Mouse (Mus musculus) heart, embryonic 12.5 days (tissue): ENCODE results near the gene Brf1. TPM values are rescaled to one million over a fixed set of nuclear protein-coding genes. Genes with fewer than 3 reads are reported as not detected.

Experiments used
- ATAC-seq: fragments of 200-750 bp; cut with Nextera tagmentation; 2 replicates; pipeline ENCODE4 v1.8.0; 2017; ENCODE audit warnings: moderate TSS enrichment, moderate library complexity; ENCODE audit not compliant: insufficient number of reproducible peaks, low FRiP score
- H3K27ac ChIP-seq: fragments of 300-500 bp; sonication (generic); 2 replicates; pipeline ENCODE4 v1.5.1; 2016; ENCODE audit warnings: mild to moderate bottlenecking, moderate library complexity; ENCODE audit not compliant: poor library complexity, severe bottlenecking
- H3K27me3 ChIP-seq: fragments of 300-500 bp; sonication (generic); replicated peaks from 2 replicates; pipeline ENCODE4 v1.6.1; 2016; ENCODE audit warnings: mild to moderate bottlenecking, moderate library complexity
- H3K36me3 ChIP-seq: fragments of 300-500 bp; sonication (generic); 2 replicates; pipeline ENCODE4 v1.6.1; 2016; ENCODE audit warnings: mild to moderate bottlenecking, moderate library complexity
- H3K4me1 ChIP-seq: fragments of 300-500 bp; sonication (generic); replicated peaks from 2 replicates; pipeline ENCODE4 v1.6.1; 2016; ENCODE audit warnings: mild to moderate bottlenecking
- H3K4me2 ChIP-seq: fragments of 300-500 bp; sonication (generic); 2 replicates; pipeline ENCODE4 v1.6.1; 2016; ENCODE audit warnings: mild to moderate bottlenecking, moderate library complexity
- H3K4me3 ChIP-seq: fragments of 300-500 bp; sonication (generic); 2 replicates; pipeline ENCODE4 v1.5.1; 2016; ENCODE audit warnings: mild to moderate bottlenecking
- H3K9ac ChIP-seq: fragments of 300-500 bp; sonication (generic); 2 replicates; pipeline ENCODE4 v1.6.1; 2016; ENCODE audit warnings: mild to moderate bottlenecking, moderate library complexity
- H3K9me3 ChIP-seq: fragments of 300-500 bp; sonication (generic); replicated peaks from 2 replicates; pipeline ENCODE4 v1.6.1; 2016; ENCODE audit warnings: mild to moderate bottlenecking, moderate library complexity
- WGBS: fragments of 180-500 bp; shearing (Covaris S2); methylation state at CpG from one replicate; pipeline ENCODE4 v1.1.7; 2016; 5-methylcytosine and 5-hydroxymethylcytosine counted together
- polyA plus RNA-seq: library from polyadenylated mRNA; unstranded; fragments of >200 nt; fragmentation: Nextera tagmentation; extraction: Ambion mirVana; gene quantifications from 2 replicates; pipeline ENCODE4 v1.2.1, GENCODE M21; 2016

The Brf1 gene
- polyA plus RNA-seq, result 40.3 and 42.9 TPM in 2 replicates

DNA sequence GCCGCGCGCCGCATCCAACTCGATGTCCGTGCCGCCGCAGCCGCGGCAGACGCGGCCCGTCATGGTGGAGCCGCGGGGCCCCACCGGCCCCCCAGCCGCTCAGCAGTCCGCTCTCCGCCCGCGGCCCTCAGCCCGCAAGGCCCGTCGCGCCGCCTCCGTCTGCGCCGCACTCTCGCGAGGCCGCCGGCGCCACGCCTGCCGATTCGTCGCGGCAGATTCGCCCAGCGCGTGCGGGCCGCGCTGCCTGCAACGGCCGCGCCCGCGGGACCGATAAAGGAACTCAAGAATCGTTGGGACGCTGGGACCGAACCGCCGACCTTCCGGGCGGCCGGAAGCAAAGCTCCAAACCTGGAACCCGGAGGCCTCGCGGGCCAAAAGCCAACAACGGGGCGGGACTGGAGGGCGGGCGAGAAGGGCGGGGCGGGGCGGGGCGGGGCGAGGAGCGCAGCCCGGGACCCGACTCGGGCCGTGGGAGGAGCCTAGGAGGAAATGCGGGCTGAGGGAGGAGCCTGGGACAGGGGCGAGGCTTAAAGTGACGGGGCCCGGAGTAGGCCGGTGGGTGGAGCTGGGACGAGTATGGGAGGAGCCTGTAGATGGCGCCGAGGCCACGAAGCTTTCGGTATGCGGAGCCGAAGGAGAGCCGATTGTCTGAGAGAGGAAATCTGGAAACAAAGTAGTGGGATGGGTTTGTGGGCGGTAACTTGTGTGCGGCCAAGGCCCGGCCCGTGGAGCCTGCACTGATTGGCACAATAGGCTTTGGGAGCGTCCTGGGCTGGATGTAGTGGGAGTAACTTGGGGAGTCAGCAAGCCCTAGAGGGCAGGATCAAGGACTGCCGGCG lies at the start of gene Brf1:
Brf1 (minus strand) TSS at position 411 of the 839 bp plus-strand sequence.
- H3K36me3 ChIP-seq, result 0 out of 2 replicates have a peak, but pooled peaks cover 5% of the 10 kb centered on the region
- H3K27me3 ChIP-seq, result no peaks in the 10 kb centered on the region
- H3K4me1 ChIP-seq, result peaks cover 18% of the 10 kb centered on the region
- H3K9me3 ChIP-seq, result no peaks in the 10 kb centered on the region
- H3K4me2 ChIP-seq, result peak within 1 kb of the TSS; percentile 96
- H3K27ac ChIP-seq, result peak within 1 kb of the TSS; percentile 91
- peak; percentile 99 for ATAC-seq
- H3K9ac ChIP-seq, result peak within 1 kb of the TSS; percentile 91
- H3K4me3 ChIP-seq, result peak within 1 kb of the TSS; percentile 89
- under 1% methylated on average over 96 of the region's 96 CpGs for WGBS

DNA sequence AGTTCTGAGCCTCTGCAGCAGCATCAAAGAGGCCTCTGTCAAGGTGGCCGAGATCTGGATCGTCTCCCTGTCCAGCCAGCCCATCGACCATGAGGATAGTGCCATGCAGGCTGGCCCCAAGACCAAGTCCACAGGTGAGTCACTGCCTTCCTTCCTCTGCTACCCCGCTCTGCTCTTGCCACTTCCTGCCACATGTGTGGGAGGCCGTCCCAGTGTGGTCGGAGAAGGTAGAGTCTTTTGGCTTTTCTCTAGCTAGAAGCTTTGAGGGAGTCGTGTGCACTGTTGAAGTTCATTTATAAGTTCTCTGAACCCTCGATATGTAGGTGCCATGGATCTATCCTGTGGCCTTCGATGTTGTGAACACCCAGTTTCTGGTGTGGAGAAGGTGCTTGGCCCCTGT lies 49.3 kb upstream of the Brf1 start:
- H3K27me3 ChIP-seq, result no peaks in the 10 kb centered on the region
- H3K9ac ChIP-seq, result no peak overlapping the region
- H3K4me2 ChIP-seq, result no peak overlapping the region
- H3K9me3 ChIP-seq, result no peaks in the 10 kb centered on the region
- peaks cover 27% of the 10 kb centered on the region for H3K4me1 ChIP-seq
- ATAC-seq, result no peak
- H3K36me3 ChIP-seq, result peaks cover 60% of the 10 kb centered on the region
- H3K4me3 ChIP-seq, result no peak overlapping the region
- WGBS, result 86% methylated on average over 9 of the region's 9 CpGs
- no peak overlapping the region for H3K27ac ChIP-seq

GRCm38 (mm10) chr12:113048103-113048502 lies 47.6 kb upstream of the Brf1 start:
- H3K9me3 ChIP-seq, result no peaks in the 10 kb centered on the region
- H3K4me3 ChIP-seq, result no peak overlapping the region
- H3K27ac ChIP-seq, result no peak overlapping the region
- 90% methylated on average over 5 of the region's 5 CpGs for WGBS
- H3K36me3 ChIP-seq, result peaks cover 55% of the 10 kb centered on the region
- no peak overlapping the region for H3K4me2 ChIP-seq
- ATAC-seq, result no peak
- H3K27me3 ChIP-seq, result no peaks in the 10 kb centered on the region
- H3K4me1 ChIP-seq, result peaks cover 27% of the 10 kb centered on the region
- H3K9ac ChIP-seq, result no peak overlapping the region

- no peaks in the 10 kb centered on the region for H3K9me3 ChIP-seq
- peaks cover 48% of the 10 kb centered on the region for H3K36me3 ChIP-seq
- no peak overlapping the region for H3K27ac ChIP-seq
- H3K4me3 ChIP-seq, result no peak overlapping the region
- no peak overlapping the region for H3K4me2 ChIP-seq
- H3K9ac ChIP-seq, result no peak overlapping the region
- no peak for ATAC-seq
- H3K4me1 ChIP-seq, result peaks cover 22% of the 10 kb centered on the region
- no peaks in the 10 kb centered on the region for H3K27me3 ChIP-seq
- 84% methylated on average over 15 of the region's 15 CpGs for WGBS
These were observed 46.4 kb upstream of the Brf1 start for GRCm38 (mm10) chr12:113046861-113047260.

DNA sequence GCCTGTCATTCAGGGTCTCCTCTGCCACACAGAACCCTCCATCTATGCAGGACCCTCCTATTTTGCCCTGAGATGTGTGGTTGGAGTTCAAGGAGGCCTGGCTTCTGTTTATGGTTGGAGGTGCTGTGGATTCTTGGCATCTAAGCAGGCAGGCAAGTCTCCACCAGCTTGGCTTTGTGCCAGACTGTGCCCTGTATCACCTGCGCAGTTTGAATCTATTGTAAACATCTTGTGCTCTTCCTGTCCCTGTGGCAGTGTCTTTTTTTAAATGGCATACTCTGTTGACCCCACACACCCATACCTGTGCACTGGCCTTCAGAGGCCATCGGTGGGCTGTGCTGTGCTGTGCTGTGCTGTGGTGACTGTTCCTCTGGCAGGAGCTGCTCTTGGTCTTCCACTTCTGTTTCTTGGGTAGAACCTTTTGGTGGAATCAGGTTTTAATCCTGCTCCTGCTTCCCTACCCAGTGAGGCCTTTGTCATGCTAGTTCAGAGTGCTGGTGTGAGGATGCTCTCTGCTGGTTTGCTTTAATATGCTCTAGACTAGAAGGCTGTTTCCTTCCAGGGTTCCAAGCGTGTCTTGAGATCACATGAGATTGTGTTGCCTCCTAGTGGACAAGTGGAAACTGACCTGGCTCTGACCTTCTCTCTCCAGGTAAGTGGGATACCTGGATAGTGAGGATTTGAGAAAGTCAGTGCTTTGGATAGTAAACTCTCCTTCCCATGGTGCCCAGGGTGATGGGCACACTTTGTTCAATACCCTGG lies 44.6 kb upstream of the Brf1 start:
- WGBS, result 80% methylated on average over 3 of the region's 3 CpGs
- peaks cover 21% of the 10 kb centered on the region for H3K4me1 ChIP-seq
- ATAC-seq, result no peak
- H3K9ac ChIP-seq, result no peak overlapping the region
- no peak overlapping the region for H3K4me2 ChIP-seq
- H3K27ac ChIP-seq, result no peak overlapping the region
- peaks cover 40% of the 10 kb centered on the region for H3K36me3 ChIP-seq
- no peaks in the 10 kb centered on the region for H3K9me3 ChIP-seq
- no peak overlapping the region for H3K4me3 ChIP-seq
- no peaks in the 10 kb centered on the region for H3K27me3 ChIP-seq

GRCm38 (mm10) chr12:113042543-113042942 lies 42.0 kb upstream of the Brf1 start:
- ATAC-seq, result no peak
- H3K27ac ChIP-seq, result no peak overlapping the region
- WGBS, result 60% methylated on average over 2 of the region's 2 CpGs
- peaks cover 21% of the 10 kb centered on the region for H3K4me1 ChIP-seq
- H3K9me3 ChIP-seq, result no peaks in the 10 kb centered on the region
- H3K27me3 ChIP-seq, result no peaks in the 10 kb centered on the region
- no peak overlapping the region for H3K9ac ChIP-seq
- peaks cover 30% of the 10 kb centered on the region for H3K36me3 ChIP-seq
- H3K4me3 ChIP-seq, result no peak overlapping the region
- H3K4me2 ChIP-seq, result no peak overlapping the region

DNA sequence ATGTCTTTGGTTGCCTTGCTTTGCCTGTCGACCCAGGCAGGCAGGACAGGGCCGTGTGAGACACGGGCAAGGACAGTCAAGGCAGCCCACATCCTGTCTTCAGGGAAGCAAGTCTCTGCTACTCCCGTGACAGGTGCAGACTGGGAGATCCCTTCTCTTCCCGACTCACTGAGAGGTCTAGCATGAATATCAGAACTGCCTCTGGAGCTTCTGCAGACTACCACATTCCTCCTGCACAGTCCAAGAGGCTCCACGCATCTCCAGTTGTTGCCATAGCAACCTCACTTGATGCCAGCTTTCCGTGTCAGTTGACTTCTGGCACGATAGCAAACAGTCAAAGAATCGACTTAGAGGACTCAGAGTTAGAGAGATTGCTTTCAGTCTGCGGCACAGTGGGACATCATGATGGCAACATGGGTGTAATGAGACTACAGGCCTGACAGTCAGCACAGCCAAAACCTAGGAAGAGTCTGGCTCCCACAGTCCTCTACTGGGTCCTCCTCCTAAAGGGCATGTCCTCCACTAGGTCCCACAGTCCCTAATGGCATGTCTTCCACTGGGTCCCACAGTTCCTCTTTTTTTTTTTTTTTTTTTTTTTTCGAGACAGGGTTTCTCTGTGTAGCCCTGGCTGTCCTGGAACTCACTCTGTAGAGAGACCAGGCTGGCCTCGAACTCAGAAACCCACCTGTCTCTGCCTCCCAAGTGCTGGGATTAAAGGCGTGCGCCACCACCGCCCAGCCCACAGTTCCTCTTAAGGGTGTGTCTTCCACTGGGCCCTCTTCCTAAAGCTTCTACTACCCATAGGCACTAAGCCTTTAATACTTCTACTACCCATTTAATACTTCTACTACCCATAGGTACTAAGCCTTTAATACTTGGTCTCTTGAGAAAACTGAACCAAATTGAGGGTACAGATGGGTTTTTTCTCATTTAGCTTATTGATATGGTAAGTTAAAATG lies 41.3 kb upstream of the Brf1 start:
- Histone ChIP-seq H3K9ac (no peak overlapping the region), H3K4me1 (peaks cover 15% of the 10 kb centered on the region), H3K9me3 (no peaks in the 10 kb centered on the region), H3K4me2 (no peak overlapping the region), H3K4me3 (no peak overlapping the region), H3K27ac (no peak overlapping the region), H3K27me3 (no peaks in the 10 kb centered on the region), H3K36me3 (peaks cover 23% of the 10 kb centered on the region)
- ATAC-seq, result peak; percentile 26; the same call in 1 of the 2 replicates
- WGBS, result 58% methylated on average over 15 of the region's 15 CpGs

GRCm38 (mm10) chr12:113038414-113038813 lies 37.9 kb upstream of the Brf1 start:
- peaks cover 39% of the 10 kb centered on the region for H3K4me1 ChIP-seq
- no peaks in the 10 kb centered on the region for H3K9me3 ChIP-seq
- ATAC-seq, result no peak

DNA sequence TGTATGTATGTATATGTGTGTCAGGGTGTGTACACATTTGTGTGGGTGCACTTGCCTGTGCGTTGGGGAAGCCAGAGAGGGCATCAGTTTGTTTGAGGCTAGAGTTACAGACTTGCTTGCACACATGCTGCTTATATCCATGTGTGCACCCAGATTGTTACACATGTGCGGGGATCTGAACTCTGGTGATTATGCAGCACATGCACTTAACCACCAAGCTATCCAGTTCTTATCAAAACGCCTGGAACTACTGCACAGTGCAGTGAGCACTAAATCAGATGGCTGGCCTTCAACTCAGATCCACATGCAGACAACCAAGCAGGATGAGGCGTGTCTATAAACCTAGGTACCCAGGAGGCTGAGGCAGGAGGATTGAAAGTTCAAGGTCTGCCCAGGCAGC lies 36.5 kb upstream of the Brf1 start:
- no peaks in the 10 kb centered on the region for H3K9me3 ChIP-seq
- H3K27me3 ChIP-seq, result no peaks in the 10 kb centered on the region
- H3K4me1 ChIP-seq, result peaks cover 53% of the 10 kb centered on the region
- H3K27ac ChIP-seq, result no peak overlapping the region
- WGBS, result 80% methylated on average over 4 of the region's 4 CpGs
- no peak for ATAC-seq
- H3K4me2 ChIP-seq, result no peak overlapping the region
- H3K9ac ChIP-seq, result no peak overlapping the region
- no peaks in the 10 kb centered on the region for H3K36me3 ChIP-seq
- no peak overlapping the region for H3K4me3 ChIP-seq

More at GRCm38 (mm10) chr12:113038414-113038813, 37.9 kb upstream of the Brf1 start:
- no peak overlapping the region for H3K4me2 ChIP-seq
- H3K27ac ChIP-seq, result no peak overlapping the region
- H3K4me3 ChIP-seq, result no peak overlapping the region
- H3K36me3 ChIP-seq, result no peaks in the 10 kb centered on the region
- H3K9ac ChIP-seq, result no peak overlapping the region
- 82% methylated on average over 4 of the region's 4 CpGs for WGBS
- no peaks in the 10 kb centered on the region for H3K27me3 ChIP-seq

- Histone ChIP-seq H3K9me3 (no peaks in the 10 kb centered on the region), H3K36me3 (no peaks in the 10 kb centered on the region), H3K4me2 (no peak overlapping the region), H3K9ac (no peak overlapping the region), H3K4me3 (no peak overlapping the region), H3K27ac (peak overlapping the region; percentile 2; the same call in 1 of the 2 replicates), H3K4me1 (peaks cover 52% of the 10 kb centered on the region), H3K27me3 (no peaks in the 10 kb centered on the region)
- ATAC-seq, result no peak
- WGBS, result 48% methylated on average over 2 of the region's 2 CpGs
These were observed 34.6 kb upstream of the Brf1 start for GRCm38 (mm10) chr12:113035093-113035492.
